Mouse (Mus musculus) urinary bladder, postnatal 4 days (tissue): ENCODE results near the gene Gm17545.
A peak's percentile ranks its signal among the peaks of the same experiment; 100 is the strongest.
"Not testable (repeated sequence)": the region's sequence is repeated elsewhere in the genome, so short reads cannot be mapped to it uniquely, and the experiment has no call there.

Experiments used
- DNase-seq, 2 experiments: peaks; one replicate each; pipeline ENCODE4 v3.0.0; 2021 to 2022; ENCODE audit warnings: low spot score in 2 of 2

The Gm17545 gene

DNA sequence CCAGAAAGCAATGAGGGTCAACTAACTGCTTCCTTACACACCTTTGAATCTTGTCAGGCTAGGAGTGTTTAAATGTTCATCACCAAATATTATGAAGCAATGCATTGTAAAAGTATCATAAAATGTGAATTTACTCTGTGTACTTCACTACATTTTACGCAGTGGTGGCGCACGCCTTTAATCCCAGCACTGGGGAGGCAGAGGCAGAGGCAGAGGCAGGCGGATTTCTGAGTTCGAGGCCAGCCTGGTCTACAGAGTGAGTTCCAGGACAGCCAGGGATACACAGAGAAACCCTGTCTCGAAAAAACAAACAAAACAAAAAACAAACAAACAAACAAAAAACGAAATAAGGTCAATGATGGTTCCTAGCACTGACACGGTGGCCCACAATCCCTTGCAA lies at the start of gene Gm17545:
Gene Gm17545 (plus strand): TSS at position 301 of the 400 bp plus-strand sequence.
- not testable (repeated sequence) for DNase-seq

DNA sequence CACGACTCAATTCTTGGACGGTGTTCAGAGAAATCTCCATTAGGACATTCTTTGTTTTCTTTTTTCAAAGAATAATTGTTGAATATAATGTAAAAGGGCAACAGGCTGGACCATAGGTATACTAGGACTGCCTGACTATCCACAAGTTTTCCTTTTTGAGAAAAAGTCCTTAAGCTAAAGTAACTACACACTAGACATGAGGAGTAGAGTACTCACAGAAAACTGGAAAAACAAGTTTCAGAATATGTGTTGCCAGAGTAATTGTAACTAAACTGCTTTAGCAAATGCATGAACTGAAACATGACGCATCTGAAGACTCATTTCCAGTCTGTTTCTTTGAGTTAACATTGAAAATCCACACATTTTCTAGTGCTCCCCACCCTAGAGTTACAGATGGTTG lies 48.7 kb upstream of the Gm17545 start:
- DNase-seq, result no peak

DNA sequence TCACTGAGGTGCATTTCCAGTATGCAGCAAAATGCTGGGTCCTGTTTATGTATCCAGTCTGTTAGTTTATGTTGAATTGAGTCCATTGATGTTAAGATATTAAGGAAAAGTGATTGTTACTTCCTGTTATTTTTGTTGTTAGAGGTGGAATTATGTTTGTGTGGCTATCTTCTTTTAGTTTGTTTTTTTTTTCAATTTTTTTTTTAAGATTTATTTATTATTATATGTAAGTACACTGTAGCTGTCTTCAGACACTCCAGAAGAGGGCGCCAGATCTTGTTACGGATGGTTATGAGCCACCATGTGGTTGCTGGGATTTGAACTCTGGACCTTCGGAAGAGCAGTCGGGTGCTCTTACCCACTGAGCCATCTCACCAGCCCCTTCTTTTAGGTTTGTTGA lies 46.5 kb upstream of the Gm17545 start:
- not testable (repeated sequence) for DNase-seq

DNA sequence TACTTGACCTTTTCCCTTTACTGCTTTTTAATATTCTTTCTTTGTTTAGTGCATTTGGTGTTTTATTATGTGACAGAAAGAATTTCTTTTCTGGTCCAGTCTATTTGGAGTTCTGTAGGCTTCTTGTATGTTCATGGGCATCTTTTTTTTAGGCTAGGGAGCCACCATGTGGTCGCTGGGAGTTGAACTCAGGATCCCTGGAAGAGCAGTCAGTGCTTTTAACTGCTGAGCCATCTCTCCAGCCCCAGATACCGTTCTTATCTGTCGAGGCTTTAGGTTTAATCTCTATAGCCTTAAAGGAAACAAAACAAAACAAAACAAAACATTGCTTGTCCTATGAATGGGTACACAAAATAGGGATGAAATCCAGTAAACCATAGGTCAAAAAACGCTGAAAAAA lies 45.7 kb upstream of the Gm17545 start:
- DNase-seq, result not testable (repeated sequence)

DNA sequence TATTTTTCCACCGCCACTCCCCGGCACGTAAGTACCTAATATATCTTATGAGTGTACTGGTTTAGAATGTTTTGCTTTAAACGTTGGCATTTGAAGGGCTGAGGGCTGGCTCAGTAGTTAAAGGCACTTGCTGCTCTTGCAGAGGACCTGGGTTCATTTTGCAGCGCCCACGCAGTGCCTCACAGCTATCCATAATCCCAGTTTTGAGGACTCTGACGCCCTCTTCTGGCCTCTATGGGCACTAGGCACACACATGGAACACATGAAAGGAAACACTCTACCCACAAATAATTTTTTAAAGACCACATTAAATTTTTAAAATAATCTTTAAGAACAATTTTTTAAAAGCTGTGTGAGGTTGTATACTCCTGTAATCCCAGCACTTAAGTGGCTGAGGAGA lies 44.6 kb upstream of the Gm17545 start:
- no peak for DNase-seq

DNA sequence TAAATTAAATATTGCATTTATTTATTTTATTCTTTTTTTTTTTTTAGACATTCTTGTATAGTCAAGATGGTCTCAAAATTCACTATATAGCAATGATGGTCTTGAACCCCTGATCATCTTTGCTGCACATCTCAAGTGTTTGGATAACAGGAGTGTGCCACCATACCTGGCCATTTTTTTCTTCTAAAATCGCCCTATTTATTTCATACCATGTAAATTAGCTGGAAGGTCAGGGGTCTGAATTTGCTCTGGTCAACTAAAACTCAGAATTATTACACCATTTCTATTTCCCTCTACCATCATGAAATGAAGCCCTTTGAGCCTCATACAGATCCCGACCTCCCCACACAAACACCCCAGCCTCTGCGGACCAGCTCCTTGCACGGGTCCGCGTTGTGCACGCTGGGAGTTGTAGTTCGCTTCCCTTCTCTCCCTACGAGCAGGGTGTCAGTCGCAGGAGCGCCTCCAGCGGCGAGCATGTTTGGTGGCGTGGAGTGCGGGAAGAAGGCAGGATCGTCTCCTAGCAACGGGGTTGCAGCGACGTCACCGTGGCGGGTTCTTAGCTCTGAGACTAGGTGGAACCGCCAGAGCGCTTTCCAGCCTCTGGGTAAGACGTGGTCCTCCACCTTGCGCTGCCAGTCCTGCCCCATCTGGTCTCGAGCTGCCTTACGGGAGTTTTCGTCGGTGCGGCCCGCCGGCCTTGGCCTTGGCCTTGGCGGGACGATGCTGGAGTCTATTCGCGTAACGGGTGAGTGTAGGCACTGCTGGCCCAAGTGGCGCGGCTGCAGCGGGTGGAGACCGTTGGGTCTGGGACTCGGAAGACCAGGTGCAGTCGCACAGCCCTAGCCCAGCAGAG lies 42.9 kb upstream of the Gm17545 start, which contains the start of gene 9530077C05Rik:
Gene 9530077C05Rik (plus strand): TSS at position 512 of the 856 bp plus-strand sequence.
- peak; percentile 89 to 95 for DNase-seq

DNA sequence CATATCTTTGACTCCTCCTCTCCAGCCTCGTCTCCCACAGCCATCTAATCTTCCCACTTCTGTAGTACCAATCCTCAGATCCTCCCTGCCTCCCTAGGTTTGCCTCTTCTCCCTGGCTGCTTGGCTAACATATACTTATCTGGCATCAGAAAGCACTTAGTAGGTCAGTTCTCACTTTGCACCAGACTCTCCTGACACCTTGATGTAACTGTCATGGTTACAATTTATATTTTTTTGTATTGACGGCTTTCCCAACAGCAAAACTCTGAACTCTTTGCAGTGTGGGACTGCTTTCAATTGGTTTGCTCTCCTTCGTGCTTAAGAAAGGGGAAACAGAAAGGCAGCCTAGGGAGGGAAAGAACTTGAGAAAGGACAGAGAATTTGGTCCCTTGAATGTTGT lies 37.9 kb upstream of the Gm17545 start:
- DNase-seq, result no peak

DNA sequence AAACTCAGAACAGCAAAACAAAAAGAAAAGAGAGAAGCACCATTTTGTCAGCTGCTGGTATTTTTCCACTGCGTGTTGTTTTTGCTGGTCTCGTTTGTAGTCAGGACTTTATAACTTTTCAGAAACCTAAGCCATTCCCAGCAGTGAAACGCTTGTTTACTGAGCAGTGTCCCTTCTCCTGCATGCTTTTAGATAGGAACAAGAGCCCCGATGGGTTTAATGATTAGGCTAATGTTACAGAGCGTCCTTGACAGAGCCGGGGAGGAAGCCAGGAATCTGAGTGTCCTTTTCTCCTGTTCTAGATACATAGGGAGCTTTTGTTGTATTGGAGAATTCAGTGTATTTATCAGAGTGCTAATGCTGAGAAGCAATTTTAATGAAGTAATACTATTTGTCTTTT lies 36.5 kb upstream of the Gm17545 start:
- DNase-seq, result no peak

DNA sequence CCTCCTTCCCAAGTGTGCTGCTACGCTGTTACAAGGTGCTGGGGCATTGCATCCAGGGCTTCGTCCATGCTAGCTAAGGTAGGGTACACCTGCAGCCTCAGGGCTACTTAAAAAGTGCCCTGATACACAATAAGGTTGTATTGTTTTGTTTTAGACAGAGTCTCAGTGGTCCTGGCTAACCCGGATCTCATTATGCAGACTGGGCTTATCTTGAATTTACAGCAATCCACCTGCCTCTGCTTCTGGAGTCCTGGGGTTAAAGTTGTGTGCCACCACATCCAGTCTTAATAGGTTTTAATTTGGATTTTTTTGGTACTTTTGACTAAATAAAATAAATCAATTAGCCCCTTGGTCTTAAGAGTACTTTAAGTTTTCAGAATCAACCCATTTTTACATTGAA lies 34.2 kb upstream of the Gm17545 start:
- DNase-seq, result no peak

DNA sequence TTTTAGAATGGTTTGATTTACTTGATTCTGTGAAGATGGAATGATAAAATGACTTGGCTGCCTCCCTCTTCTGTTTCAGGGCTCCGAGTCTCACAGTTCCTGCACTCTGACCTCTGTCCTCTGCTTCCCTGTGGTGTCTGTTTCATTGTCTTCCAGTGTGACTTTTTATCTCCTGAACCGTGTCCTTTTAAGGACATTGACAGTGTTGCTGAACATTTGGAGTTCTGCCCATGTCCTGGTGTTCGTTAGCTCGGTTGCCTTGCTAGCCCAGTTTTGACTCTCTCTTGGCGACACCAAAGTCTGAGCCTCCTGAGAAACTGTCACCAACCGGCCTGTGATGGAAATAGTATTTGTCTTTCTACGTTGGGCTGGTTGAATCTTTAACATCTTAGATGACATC lies 33.6 kb upstream of the Gm17545 start:
- DNase-seq, result no peak

DNA sequence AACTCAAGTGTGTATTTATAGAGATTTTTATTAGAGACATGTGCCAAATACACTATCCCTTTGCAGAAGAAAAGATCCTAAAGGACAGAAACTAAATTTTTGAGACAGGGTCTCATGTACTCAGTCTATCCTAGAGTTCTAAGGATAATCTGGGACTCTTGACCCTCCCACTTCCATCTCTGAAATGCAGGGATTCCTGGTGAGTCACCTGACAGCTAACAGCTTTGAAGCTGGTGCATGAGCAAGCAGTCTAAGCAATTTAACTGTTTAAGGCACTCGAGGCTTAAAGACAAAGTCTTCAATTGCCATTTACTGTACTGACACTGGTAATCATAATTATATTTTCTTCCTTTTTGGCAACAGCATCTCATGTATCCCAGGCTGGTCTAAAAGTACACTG lies 31.5 kb upstream of the Gm17545 start:
- no peak for DNase-seq

DNA sequence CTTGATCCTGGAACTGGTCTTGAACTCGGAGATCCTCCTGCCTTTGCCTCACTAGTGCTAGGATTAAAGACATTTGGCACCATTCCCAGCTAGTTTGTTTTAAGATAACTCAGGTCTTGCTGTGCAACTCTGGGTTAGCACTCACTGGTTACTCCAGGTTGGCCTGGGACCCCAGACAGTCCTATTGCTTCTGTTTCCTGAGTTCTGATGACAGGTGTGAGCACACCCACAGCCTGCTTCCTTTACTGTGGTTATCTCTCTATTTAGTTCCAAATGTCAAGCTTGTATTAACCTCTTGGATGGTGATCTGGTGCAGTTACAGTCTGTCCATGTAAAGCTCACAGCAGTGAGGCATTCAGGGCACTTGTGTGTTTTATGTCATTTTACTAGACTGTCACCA lies 30.6 kb upstream of the Gm17545 start:
- DNase-seq, result no peak

DNA sequence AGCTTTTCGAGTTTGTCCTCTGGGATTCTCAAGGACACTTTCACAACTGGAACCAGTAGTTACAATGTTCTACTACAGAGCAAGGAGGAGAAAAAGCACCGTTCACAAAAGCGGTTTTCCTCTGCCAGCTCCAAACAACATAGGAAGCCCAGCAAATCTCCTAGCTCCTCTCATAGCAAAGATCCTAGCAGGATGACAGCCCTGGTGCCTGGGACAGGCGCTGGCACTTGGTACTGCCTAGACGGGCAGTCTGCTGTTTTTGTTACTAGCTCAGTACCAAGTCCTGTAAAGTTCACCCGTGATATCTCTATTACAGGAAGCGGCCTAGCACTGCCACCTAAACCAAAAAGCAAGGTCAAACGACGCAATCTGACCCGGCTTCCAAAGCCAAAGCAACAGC lies 29.9 kb upstream of the Gm17545 start:
- no peak for DNase-seq

DNA sequence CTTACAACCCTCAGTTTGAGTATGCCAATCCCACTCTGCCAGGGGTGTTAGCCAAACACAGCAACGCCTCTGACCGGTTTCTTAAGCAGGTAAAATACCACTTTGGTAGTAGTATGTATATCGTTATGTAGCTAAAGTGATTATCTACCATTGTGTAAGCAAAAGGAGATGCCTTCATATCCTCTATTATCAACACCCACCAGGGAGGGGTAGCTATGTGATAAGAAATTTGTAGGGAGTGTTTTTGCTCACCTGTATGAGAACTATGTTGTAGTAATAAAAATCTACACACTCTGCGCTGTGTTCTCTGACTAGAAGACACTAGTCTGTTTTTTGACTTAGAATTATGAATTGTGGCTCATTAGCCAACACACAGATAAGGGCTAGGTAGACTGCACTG lies 29.4 kb upstream of the Gm17545 start:
- DNase-seq, result no peak

DNA sequence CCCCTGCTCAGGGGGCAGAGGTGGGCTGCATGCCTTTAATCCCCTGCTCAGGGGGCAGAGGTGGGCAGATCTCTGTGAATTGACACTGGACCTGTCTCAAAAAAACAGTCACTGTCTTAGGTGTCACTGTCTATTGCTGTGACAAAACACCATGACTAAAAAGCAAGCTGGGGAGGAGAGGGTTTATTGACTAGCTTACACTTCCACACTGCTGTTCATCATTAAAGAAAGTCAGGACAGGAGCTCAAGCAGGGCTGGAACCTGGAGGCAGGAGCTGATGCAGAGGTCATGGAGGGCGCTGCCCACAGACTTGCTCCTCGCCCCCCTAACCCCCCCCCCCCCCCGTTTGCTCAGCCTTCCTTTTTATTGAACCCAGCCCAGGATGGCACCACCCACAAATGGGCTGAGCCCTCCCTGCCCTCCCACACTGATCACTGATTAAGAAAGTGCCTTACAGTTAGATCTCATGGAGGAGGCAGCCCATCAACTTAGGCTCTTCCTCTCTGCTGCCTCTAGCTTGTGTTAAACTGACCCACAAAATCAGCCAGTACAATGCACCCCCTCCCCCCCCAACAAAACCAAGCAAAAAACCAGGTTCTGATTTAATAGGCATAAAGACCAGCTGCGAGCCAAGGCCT lies 25.9 kb upstream of the Gm17545 start:
- DNase-seq, result no peak

DNA sequence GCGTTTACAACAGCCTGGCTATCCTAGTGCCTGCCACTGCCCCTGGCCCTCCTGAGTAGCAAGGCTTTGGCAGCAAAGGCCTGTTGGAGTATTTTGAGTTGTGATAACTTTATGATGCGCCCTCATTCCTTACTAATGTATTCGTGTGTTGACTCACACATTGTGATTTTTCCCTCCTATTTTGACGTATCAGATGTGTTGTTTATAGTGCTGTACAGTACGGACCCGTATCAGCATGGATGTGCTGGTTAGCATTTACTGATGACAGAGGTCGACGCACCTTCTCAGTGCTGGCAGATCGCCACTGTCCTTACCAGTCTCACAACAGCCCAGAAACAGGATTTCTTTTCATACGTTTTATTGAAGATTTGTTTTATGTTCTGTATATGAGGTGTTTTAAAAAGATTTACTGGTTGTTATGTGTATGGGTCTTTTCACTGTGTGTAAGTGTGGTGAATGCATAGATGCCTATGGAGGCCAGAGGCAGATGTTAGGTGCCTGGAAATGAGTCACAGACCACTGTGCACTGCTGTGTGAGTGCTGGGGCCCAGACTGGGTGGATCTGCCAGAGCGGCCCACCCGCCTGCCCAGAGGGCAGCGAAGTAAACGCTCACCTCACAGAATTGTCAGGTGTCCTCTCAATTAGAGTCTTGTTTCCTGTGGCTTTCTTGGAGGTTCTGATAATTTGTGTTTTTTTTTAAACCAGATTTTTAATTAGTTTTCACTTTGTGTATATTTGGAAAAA lies 25.3 kb upstream of the Gm17545 start:
- no peak for DNase-seq

DNA sequence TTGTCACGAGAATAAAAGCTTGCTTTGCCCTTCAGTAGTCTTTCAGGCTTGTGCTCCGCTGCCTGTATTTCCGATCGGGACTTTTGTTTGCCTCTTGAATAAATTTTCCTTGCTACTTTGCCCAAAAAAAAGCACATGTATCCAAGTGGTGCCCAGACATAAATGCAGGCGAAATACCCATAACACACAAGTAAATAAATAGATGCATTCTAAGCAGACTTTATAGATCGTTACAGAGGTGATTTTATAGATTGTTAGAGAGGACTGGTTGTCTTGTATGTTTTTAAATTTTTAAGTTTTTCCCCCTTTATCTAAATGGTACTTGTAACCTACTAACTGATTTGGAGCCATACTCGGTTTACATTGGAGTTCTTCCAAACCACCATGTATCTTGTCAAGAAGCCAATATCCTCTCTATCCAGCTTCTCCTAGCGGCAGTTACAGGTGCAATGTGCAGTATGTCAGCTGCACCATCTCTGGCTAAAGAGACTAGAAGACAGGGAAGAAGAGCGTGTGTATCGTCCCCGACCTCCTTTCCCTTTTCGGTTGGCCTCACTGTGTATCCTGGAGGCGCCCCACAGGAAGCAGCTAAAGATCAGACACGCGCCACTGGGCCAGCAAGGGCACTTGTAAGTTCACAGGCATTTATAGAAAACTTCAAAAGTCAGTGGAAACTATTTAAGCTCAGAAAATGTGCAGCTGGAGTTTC lies 24.4 kb upstream of the Gm17545 start:
- no peak for DNase-seq

DNA sequence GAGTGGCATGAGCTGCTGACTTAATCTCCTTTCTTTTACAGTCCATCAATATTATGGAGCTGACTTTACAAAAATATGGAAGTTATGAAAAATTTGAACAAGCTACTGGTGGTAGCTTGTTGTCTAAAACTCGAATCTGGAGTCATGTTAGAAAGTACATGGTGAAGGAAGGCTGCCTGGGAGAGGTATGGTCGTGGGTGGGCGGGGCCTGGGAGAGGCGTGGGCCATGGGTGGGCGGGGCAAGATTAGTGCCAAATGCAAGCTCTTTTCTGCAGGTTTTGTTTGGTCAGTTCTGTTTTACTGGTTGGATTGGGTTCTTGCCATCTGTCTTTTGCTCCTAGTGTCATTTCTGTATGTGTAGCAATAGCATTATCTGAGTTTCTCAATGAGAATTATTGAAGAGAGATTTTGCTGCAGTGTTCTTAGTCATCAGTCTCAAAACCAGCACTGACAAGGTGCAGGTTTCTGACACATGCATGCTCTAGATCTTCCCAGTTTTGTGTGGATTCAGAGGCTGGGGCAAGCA lies 23.7 kb upstream of the Gm17545 start:
- no peak for DNase-seq

DNA sequence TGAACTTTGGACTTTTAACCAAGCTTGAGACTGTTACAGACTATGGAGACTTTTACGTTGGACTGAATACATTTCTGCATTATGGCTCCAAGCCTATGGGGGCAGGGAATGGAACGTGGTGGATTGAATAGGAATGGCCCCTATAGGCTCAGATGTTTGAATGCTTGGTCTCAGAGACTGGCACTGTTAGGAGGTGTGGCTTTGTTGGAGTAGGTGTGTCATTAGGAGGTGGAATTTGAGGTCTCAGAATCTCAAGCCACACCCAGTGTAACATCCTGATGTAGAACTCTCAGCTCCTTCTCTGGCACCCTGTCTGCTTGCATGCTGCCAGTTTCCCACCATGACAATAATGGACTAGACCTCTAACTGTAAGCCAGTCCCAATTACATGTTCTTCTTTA lies 20.9 kb upstream of the Gm17545 start:
- no peak for DNase-seq

DNA sequence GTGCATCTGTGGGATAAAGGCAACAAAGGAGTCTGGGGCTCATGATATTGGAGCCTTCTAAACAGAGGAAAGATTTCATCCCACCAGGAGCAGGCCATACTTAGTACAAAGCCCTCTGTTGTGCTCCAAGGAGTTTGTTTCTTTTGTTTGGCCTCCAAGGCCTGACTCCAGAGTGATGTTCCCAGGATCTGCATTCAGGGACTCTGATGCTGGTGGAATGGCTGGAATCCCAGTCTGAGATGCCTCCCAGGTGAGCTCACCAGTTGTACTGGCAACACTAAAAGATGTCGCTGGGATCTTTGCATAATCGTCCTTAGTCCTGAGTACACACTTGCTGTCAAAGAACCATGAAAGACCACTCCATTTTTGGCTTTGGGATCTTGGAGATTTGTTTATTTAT lies 20.0 kb upstream of the Gm17545 start:
- no peak for DNase-seq

DNA sequence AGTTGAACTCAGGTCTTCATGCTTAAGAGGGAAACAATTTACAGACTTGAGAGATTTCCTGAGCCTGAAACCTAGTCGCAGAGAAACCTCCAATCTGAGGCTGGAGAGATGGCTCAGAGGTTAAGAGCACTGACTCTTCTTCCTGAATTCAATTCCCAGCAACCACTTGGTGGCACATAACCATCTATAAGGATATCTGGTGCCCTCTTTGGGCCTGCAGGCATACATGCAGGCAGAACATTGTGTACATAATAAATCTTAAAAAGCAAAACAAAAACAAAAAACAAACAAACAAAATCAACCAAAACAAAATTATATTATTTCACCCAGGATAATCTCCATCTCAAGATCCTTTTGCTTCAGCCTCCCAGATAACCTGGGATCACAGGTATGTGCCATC lies 15.3 kb upstream of the Gm17545 start:
- DNase-seq, result no peak

DNA sequence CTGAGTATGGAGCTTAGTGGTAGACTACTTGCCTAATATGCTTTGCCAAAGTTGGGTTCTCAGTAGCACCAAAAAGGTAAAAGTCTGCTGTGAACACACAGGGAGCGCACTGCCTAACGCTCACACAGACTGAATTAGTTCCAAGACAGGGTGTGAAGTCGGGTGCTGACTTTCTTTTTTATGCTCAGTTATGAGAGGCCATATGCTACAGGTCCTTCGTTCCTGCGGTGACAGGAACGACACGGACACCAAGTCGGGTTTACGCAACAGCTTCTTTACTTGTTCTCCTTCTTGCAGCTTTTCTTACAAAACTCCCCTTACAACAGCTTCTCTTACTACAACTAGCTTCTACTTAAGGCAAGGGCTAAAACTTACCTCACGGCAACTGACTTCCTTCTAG lies 10.9 kb upstream of the Gm17545 start:
- DNase-seq, result no peak
